Mouse (Mus musculus): Measurements from ENCODE around the gene Krtap4-6.
"Not testable (repeated sequence)": the region's sequence is repeated elsewhere in the genome, so short reads cannot be mapped to it uniquely, and the experiment has no call there.

DNA sequence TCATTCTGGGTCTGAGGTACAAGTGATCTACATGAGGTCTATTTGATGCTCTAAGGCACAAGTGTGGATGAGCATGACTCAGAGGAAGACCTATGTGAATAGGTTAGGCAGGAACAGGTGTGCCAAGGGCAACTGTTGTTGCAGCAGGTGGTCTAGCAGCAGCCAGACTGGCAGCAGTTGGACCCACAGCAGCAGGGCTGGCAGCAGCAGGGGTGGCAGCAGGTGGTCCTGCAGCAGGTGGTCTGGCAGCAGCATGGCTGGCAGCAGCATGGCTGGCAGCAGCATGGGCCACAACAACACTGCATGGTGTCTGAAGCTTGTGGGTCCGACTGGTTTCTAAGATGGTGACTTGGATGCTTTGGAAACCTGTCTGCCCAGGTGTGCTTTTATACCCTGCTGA, 19.5 kb upstream of the Krtap4-6 start:
- not testable (repeated sequence) for TF ChIP-seq CTCF, EP300 (IDR thresholded peaks at IDR 0.05; ENCODE audit: low read depth)

Measured in liver, postnatal 0 days (tissue).